Mouse (Mus musculus): Measurements from ENCODE around the gene Gm9857. TPM values are rescaled to one million over a fixed set of nuclear protein-coding genes. Genes with fewer than 3 reads are reported as not detected.

Gene Gm9857
- total RNA-seq, 2 experiments from 2014 or later: not detected

DNA sequence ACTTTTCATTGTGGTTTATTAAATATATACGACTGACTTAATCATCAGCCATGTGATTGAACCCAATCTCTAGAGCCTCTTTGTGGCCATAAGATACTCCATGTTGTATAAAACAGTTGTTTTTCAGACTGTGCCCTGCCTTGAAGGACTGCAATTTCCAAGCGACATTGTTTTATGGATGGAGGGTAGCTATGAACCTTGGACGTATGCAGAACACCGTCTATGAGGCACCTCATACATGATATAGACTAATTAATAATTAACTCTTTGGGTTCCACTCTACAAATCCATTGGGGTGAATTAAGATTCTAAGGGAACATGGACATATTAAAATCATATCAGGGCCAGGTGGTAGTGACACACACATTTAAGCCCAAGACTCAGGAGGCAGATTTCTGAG, 14.6 kb downstream of the Gm9857 start:
- no peak for DNase-seq

DNA sequence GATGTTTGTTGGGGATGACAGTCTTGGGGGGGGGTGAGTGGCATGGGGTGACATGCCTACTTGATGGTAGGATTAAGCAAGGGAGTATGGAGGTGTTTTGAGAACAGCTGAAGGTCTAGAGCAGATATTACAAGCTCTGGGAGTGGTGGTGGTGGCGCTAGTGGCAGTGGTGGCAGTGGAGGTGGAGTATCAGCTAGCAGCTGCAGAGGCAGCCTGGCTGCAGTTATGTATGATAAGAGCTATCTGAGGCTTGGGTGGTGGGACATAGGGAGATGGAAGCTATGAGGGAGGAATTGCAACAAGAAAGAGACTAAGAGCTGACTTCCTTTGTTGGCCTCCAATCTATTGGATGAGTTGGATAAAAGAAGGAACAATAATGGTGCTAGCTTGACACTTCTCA, 18.4 kb downstream of the Gm9857 start:
- no peak for DNase-seq

GRCm38 (mm10) chr3:108920442-108921070, 19.7 kb downstream of the Gm9857 start:
- DNase-seq: no peak

DNA sequence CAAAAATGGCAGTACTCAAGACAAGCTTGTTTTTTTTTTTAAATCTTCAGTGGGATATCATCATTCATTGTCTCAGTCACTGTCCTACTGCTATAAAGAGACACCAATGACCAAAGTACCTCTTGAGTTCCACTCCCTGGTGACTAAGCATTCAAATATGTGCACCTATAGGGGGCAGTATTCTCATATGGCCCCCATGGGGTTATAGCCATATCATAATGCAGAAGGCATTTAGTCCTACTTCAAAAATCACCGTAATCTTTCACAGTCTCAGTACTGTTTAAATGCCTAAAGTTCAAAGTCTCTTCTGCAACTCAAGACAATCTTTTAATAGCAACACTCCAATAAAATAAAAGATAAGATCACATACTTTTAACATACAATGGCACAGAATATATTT, 21.4 kb downstream of the Gm9857 start:
- DNase-seq: no peak

DNA sequence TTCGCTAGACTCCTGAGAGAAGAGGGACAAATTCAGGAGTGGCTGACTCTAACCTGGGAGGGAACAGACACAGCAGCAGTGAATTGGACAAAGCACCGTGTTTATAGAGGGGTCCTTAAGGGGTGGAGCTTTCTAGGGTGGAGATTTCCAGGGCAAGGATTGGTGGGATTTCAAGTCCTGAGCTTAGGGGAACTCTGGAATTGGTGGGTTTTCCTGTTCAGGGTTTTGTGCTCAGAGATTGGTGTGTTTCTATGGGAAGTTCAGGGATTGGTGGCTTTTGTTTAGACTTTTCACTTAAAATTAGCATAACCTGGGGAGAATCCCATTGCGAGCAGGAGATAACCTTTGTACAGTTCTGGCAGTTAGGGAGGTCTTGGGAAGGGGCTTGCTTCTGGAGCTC, 22.3 kb downstream of the Gm9857 start:
- DNase-seq: no peak

- DNase-seq: no peak
Observed at GRCm38 (mm10) chr3:108916857-108917256, 23.4 kb downstream of the Gm9857 start.

- no peak for DNase-seq
Observed at GRCm38 (mm10) chr3:108915999-108916398, 24.2 kb downstream of the Gm9857 start.

DNA sequence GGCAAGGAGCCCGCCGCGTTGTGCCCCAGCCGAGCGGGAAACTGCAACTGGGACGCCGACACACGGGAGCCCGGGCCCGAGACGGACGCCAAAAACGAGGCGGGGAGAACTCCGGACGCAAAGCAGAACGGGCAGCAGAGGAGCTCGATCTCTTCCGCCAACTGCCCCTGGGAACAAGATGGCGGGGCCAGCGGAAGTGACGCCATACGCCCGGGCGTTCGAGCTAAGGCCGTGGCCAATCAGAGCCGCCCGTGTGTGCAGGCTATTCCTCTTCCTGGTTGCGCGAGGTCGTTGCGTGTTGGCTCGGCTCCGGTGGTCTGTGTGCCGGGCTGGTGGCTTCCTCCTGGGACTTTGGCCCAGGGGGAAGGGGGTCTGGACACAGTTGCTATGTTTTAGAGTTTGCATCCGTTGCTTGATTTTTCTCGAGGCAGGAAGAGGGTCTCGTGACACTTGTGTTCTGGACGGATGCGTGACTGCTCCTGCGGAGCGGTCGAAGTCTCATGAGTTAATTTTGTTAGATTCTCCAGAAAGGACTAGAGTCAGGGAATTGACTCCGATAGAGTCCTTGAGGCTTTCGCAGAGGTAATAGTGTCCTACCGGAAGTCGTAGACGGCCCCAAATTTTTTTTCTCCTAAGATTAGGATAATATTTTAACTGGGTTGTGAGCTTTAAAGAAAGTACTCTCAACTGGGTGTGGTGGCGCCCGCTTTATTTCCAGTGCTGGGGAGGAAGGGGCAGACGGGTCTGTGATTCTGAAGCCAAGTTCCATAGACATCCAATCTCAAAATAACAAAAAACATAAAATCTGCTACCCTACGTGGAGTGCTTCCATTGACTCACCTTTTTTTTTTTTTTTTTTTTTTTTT, 28.5 kb downstream of the Gm9857 start, which contains the start of gene Prpf38b:
TSS of gene Prpf38b (minus strand) at position 180 of the 866 bp plus-strand sequence.
- DNase-seq: peak; percentile 97 to 98

DNA sequence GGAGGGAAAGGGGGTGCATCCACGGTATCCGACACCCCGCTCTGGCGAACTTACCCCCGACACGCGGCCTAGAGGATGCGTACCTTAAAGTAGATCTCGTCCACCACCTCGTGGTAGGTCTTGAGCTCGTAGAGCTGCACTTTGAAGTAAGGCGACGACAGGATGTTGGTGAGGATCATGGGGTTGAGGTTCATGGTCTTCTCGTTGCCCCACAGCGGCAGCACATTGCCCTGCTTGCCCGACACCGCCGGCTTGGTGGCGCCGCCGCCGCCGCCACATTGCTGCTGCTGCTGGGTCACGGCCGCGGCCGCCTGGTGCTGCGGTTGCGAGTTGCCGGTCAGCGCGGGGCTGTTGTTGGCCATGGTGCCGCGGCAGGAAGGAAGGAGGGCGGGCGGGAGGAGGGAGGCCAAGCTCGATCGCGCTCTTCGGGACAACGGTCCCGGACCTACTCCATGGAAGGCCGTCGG, 29.1 kb downstream of the Gm9857 start:
- DNase-seq: peak; percentile 64 to 75

GRCm38 (mm10) chr3:108910303-108911080, 29.8 kb downstream of the Gm9857 start:
- peak; percentile 15 to 22 for DNase-seq

DNA sequence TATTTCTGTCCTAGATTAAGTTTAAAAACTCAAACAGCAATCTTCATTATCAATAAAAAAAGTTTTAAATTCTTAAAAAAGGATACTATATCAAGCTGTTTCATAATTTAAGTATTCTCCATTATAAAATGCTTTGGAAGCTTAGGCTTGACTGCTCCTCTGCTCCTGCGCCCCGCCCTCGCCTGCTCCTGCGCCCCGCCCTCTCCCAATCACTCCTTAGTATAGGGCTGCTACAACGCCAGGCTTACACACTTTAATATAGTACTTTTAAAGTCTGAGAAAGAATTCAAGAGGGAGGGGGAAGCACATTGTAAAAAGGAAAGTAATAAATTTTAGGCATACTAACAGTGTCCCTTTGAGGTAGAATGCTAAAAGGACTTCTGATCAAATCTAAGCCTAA, 37.3 kb downstream of the Gm9857 start:
- no peak for DNase-seq

DNA sequence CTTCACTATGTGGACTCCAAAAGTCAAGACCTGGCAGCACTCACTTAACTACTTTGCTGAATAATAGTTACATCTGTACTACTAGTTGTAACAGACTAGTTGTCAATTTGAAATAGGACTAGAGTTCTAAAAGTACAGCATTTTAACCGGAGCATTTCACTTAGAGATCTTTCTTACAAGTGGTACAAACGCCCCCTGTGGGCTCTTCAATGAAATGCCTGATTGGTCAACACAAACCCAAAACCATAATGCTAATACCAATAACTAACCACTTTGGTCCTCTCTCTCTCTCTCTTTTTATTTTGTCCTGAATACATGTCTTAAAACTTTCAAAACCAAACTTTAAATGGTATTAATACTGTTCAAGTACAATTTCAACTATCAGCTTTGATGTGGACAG, 38.2 kb downstream of the Gm9857 start:
- no peak for DNase-seq

DNA sequence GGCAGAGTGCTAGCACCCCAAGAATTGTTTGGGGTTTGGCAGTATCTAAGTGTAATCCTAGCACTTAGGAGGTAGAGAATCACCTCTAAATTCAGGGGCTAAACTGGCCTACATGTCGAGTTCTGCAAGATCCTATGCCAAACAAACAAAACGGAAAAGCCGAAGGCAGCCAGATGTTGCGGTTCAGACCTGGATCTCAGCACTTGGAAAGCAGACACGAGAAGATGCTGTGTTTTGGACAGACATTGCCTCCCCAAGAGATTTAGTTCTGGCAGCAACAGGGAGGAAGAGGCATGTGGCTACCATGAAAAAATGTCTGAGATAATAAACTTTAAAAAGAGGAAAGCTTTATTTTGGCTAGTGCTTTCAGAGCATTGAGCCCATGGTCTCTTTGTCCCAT, 39.6 kb downstream of the Gm9857 start:
- DNase-seq: no peak

DNA sequence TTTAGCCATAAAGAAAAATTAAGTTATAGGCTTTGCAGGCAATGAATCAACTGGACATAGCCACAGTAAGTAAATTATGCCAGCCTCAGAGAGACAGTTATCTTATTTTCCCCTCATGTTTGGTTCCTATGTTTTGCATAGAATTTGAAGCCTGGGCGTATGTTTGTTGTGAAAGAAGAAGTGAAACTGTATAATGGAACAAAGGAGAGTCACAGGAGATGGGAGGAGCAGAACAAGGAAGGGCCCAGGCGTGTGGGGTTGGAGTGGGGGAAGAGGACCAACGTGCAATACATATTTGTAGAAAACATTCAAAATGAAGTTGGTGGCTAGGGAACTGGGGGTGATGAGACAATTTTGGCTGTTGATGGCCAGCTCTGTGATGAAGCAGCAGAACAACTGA, 40.1 kb downstream of the Gm9857 start:
- DNase-seq: no peak

GRCm38 (mm10) chr3:108898640-108899039, 41.6 kb downstream of the Gm9857 start:
- no peak for DNase-seq

- DNase-seq: no peak
Observed at GRCm38 (mm10) chr3:108892914-108893313, 47.3 kb downstream of the Gm9857 start.

GRCm38 (mm10) chr3:108892080-108892479, 48.2 kb downstream of the Gm9857 start:
- no peak for DNase-seq

Other genes starting within 250 kb of the Gm9857 start
- 1 to 10 TPM; 3.3 to 3.6 TPM for gene Gpsm2, start 218.1 kb downstream of the Gm9857 start, total RNA-seq (2021)
- gene Aknad1, start 200.8 kb downstream of the Gm9857 start, total RNA-seq (2021): not detected
- 10 to 100 TPM; 48.9 to 61.5 TPM for gene Stxbp3, start 99.9 kb downstream of the Gm9857 start, total RNA-seq (2021)
- under 1 TPM; 0.17 to 0.40 TPM for gene Fndc7, start 50.4 kb downstream of the Gm9857 start, total RNA-seq (2021)
- gene Prpf38b, start 28.7 kb downstream of the Gm9857 start, total RNA-seq (2021): 10 to 100 TPM; 42.2 to 64.7 TPM
- not detected for gene Henmt1, start 572 bp downstream of the Gm9857 start, total RNA-seq (2021)
- gene Fam102b, start 87.2 kb upstream of the Gm9857 start, total RNA-seq (2021): 1 to 10 TPM; 9.3 to 9.7 TPM
- gene Slc25a54, start 140.0 kb upstream of the Gm9857 start, total RNA-seq (2021): not detected
- gene Slc25a24, start 182.7 kb upstream of the Gm9857 start, total RNA-seq (2021): 10 to 100 TPM; 58.7 to 78.0 TPM